Mouse (Mus musculus) fat pad, adult 2 months (tissue): Measurements from ENCODE around the gene Dus1l.
"Not testable (repeated sequence)": the region's sequence is repeated elsewhere in the genome, so short reads cannot be mapped to it uniquely, and the experiment has no call there.

Experiments used
- DNase-seq: peaks from one replicate; pipeline ENCODE4 v3.0.0-alpha.2; 2011; ENCODE audit warnings: low read depth, low spot score; ENCODE audit errors: extremely low read depth

Gene Dus1l

DNA sequence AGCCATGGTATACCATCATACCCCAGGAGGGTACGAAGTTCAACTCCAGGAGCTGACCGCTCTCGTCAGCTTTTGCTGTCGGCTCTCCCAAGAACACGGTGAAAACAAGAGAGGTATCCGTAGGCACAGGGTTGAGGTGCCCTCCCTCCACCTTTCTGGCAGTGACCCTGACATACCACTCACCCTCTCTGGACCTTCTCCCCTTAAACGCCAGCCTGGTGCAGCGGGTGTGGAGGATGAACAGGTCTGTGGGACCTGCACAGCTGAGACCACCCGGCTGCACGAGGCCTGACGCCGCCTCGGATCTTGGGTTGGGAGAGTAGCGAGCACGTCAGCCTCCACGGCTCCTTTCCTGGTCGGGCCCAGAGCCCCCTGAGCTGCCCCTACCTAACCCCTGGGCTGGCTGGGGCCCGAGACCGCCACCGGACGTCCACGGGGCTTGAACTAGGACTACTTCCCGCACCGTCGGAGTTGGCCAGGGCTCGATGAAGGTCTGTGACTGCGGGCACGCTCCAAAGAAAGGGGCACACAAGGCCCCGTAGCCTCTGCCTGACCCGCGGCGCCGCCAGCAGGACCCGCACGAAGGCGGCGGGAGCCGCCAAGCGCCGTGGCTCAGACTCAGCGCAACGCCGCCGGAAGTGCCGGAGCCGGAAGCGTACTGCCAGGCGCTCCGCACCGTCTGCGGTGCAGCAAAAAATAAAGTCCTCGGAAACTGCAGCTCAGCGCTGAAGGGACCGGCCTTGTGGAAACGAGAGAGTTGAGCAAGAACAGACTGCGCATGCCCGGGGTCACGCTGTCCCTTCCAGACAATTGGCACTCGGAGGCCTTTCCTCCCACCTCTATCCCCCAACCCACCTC is at the start of gene Dus1l:
Gene Dus1l (minus strand): TSS at position 648 of the 858 bp plus-strand sequence.
- DNase-seq: no peak

DNA sequence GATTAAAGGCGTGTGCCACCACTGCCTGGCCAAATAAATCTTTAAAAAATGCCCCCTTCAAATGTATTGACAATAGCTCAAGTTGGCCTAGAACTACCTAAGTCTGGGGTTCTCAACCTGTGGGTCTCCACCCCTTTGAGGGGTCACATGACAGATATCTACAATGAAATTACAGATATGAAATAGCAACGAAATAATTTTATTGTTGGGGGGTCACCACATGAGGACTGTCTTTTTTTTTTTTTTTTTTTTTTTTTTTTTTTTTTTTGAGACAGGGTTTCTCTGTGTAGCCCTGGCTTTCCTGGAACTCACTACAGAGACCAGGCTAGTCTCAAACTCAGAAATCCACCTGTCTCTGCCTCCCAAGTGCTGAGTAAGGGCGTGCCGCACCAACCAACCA is 48.1 kb upstream of the Dus1l start:
- DNase-seq: no peak

DNA sequence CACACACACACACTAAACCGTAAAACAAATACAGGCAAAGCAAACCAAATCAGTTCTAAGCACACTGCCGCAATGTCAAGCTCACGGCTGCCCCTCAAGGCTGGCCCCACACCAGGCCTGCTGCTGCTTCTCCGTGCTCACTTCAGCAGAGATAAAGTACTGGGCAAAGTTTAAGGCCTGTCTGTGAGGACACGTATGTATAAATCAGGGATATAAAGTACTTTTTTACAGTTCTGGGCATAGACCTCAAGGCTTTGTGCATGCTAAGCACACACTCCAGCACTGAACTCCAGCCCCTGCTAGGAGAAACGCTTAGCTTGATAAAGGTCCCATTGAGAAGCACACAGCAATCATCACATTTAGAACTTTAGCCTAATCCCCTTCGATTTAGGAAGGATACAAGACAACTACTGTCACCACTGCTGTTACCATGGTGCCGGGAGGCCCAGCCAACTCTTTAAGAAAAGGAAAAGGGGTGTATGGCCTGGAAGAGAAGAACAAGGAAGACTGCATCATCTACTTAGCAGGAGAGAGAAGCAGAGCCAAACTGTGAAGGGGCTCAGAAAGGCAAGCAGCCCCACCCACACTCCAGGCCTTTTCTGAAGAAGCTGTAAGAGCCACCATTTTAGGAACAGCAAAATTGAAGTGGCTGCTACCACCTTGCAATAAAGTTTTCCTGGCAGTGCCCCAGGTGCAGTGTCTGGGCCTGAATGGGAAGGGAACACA is 37.5 kb upstream of the Dus1l start:
- no peak for DNase-seq

DNA sequence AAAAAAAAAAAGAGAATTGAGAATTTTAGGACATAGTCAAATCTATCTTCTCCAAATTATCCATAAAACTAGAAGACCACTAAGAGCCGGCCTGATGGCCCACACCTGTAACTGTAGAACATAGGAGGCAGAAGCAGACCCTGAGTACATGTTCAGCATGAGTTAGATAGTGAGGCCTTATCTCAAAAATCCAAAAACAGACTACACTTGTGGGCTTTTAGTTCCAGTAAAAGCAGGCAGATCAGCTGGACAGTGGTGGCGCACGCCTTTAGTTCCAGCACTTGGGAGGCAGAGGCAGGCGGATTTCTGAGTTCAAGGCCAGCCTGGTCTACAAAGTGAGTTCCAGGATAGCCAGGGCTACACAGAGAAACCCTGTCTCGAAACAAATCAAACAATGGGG is 36.8 kb upstream of the Dus1l start:
- not testable (repeated sequence) for DNase-seq

DNA sequence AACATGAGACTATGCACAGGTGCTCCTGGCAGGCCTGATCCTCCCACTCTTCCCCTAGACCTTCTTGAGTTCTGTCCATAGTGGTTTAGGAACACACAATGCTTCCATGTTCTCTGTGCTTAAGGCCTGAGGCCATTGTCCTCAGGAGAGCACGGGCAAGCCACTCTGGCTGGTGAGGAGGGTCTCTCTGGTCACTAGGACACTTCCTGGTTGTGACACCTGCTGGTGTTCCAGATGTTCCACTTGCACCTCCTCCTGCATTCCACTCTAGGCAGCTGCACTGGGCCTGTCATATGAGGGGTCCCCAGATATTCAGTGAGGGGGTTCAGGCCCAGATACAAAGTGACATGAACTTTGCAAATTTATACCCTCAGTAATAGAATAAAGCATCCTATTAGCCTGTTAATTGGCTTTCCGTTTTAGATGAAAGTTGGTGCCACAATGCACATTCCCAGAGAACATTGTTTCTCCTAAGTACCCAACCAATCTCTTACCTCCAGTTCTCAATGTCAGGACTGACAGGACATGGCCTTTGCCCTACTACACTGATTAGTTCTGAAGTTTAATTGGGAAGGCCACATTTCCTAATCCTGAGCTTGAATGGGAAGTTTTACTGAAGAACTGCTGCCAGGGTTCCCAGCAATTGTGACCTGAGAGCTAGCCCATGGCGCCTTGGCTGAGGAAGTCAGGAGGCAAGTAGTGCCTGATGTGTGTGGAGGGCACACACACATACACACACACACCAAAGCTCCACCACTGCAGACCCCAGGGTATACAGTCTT is 35.6 kb upstream of the Dus1l start:
- DNase-seq: no peak

DNA sequence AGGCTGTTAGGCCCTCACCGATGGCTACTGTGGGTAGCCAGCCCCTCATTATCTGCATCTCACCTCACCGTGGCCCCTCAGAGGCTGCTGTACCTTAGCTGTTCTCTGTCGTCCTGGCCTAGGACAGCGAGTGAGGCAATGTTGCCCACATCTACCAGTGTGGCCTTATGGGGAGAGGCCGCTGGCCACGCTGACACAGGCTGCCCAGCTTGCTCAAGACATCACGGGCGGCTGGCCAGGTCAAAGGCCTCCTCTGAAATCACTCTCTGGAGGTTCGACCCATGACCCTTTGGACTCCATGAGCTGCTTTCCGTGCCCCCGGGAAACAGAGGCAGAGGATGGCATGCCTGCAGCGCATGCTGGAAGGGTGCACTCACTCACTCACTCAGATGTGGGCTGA is 34.5 kb upstream of the Dus1l start:
- DNase-seq: no peak

DNA sequence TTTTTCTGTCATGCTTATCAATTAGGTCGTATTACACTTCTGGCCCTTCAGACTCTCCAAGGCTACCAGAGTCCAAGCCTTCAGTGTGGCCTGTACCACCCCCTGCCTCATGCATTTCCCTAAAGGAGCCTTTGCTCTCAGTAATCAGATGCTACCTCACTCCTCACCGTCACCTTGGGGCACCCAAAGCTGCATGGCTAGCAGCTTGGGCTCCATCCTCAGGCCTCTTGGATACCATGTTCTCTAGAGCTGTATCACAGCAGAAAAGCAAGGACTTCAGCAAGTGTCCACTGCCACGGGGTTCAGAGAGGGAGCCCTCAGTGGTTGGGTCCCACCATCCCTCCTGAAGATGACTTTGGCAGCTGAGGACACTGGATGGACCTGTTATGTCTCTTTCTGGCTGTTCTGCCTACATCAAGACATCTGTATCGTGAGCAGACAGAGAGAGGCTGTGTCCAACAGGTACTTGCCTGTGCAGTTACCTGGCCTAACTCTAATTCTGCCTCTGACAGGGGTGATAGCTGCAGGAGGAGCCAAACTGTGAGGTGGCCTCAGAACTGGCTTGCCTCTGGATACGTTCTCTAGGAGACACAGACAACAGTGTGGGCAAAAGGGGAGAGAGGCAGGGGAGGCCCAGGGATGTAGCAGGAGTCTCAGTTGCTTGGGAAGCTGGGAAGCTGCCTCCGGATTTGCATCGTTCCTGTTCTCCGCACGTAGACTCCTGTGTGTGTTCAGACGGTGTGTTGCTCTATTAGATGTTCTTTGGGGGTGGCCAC is 33.7 kb upstream of the Dus1l start:
- DNase-seq: no peak

DNA sequence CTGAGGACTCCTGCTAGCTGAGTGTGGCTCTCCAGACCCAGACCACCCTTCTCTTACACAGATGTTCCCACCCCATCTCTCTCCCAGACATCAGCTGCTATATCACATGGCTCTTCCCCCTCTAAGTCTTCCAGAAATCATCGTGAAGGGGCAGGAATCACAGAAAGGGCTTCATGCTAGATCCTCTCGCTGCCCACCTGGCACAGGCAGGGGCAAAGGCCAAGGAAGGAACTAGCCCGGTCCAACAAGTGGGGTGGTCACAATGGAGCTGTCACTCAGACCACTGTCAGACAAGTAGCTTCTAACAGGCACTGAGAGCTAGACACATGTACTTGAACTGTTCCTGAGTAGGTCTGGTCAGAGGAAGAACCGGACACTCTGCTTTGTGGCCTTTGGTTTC is 32.2 kb upstream of the Dus1l start:
- DNase-seq: no peak

DNA sequence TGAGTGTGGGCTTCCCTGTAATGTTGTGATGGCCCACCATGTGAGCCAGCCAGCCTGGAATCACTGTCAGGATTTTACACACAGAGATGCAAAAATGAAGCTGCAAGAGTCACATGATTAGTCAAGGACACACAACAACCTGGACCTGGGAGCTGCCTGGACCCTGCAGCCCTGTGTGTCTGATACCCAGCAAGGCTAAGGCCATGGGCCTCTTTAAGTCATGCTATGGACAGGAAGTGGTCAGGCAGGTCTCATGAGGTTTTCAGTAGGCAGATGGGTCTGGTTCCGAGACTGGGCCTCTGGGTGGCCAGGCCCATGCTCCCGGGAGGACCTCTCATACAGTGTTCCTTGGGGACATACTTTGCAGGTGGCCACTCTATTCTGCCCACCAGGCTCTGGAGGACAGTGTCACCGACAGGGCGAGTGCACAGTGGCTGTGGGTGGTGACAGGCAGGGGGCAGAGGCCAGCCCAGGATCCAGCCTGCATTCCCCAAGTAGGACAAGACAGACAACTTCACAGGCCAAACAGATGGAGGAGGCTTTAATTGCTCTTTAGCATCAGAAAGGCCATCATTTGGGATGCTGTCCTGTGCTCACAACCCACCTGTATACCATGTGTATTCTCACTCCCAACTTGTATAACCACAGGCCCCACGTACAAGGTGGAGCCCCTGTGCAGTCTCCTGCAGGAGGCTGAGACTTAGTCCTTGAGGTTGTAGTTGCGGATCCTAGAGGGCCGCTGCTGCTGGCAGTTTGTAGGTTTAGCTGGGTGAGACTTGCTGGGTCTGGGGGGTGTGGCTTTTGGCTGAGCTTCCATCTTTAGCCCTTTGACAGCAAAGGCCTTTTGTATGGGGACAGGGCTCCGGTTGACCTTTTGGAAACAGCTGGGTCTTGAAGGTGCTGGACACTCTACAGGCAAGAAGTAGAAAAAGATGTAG is 30.1 kb upstream of the Dus1l start:
- no peak for DNase-seq

DNA sequence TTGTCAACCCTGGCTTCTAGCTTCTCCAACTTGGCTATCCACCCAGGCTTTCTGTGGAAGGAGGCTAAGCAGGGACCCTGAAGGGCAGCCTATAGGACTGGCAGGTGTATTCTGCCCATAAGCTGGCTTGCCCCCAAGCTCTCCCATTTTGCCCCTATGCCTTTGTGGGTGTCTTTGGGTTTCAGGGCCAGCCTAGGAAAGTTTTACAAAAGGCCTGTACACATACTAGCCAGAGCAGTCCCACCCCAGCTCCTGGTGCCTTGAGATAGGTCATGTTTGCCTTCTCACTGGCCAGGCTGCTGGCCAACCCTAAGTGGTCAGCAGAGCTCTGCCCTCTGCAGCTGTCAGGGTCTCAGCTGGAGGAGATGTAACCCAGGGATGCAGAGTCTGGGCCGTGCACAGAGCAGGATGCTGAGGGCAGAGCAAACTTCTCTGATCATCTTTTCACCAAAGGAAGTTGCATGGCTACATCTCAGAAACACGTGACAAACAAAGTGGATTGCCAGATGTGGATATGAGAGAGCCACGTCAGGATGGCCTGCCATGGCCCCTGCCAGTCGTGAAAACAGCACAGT is 29.2 kb upstream of the Dus1l start:
- no peak for DNase-seq

DNA sequence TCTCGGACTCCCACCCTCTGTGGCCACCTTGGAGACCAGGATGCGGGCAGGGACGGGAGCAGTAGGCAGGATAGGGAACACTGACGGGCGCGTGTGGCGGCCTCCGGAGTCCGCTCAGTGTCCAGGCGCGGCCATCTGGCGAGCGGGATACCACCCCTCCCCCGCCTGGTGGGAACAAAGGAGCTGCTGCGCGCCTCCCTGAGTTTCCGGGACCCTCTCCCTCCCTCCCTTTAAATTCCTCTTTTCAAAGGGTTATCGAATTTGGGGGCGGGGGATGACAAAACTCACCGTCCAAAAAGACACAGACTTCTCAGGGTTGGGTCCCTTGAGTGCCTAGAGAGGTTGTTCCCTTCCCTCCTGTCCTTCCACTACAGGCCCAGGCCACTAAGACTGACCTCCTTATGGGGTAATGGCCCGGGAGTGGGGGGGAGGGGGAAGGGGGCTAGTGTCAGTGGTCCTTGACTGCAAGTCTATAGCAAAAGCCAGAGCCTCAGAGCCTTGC is 28.6 kb upstream of the Dus1l start:
- no peak for DNase-seq

DNA sequence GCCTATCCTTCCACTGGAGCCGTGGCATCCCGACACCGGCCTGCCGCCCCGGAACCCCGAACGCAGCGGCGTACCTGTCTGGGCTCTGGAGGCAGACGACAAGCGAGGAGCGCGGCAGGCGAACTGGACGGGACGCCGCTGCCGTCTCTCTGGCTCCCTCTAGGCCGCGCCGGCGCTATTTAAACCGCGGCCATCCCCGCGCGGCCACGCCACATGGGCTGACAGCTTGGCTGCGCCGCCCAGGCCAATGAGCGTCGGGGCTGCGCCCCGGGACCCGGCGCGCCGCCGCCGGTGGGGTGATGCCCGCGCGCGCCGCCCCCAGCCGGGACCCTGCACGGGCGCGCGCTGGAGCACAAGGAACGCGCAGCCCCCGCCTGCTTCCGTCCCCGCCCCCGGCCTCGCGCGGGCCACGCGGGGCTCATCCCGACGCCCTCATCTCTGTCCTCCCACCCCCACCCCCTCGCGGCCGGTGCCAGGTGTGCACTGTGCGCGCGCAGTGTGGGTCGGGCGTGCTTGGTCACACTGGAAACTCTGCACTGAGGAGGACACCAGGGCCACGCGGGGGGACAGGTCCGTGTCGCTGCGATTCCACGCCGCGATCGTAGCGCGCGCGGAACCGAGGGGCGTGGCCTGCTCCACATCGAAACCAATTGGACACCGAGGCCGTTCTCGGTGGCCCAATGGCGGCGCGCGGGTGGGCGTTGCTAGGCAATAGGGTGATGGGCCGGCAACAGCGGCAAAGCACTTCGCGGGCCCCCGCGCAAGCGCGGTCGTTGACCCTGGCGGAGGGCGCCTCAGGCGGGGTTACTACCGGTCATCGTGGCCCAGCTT is 28.0 kb upstream of the Dus1l start, which contains the start of gene Fasn:
Gene Fasn (minus strand): TSS at position 592 of the 831 bp plus-strand sequence.
- no peak for DNase-seq

DNA sequence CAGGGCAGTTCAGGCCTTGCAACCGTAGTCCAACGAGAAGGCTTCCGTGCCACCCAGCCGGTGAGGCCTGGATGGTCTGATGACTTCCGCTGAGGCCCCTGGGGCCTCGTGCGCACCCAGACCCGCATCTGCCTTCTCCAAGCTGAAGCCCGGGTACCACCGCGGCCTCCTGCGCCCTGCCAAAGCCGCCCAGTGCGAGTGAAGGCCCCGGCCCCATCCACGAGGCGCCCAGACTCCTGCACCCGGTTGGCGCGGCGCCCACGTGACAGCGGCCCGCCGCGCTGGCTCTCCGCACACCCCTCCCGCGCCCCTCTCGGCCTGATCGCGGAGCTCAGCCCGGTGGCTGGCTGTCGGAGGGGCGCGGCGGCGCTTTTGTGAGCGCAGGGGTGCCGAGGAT is 27.3 kb upstream of the Dus1l start:
- DNase-seq: no peak

DNA sequence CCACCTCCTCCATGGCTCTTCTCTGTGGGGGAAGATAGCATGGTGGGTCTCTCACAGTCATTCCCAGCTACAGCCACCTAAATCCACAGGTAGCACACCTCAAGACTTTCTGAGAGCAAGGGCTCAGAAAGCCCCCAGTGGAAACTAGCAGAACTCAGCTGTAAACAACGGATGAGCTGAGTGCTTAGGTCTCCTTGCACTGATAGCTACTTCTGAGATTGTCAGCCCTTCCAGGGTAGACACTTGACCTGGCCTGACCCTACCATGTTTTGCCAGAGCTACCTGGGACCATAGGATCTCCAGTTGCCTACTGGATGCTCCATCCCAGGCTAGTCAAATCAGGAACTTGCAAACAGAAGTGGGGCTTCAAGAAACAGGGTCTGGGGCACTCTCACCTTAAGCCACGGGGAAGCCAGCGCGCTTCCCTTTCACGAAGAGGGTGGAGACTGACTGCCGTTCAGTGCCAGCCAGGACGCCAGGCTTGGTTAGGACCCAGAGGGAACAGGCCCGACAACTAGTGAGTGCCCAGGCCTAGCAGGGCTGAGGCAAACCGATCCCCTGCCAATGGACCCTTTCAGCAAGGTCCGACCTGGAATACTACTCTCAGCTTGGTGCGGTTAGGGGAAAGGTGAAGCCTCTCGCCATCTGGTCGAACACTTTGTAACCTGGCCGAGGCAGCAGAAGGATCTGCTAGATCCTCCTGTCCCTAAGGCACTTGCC is 26.8 kb upstream of the Dus1l start:
- DNase-seq: no peak

DNA sequence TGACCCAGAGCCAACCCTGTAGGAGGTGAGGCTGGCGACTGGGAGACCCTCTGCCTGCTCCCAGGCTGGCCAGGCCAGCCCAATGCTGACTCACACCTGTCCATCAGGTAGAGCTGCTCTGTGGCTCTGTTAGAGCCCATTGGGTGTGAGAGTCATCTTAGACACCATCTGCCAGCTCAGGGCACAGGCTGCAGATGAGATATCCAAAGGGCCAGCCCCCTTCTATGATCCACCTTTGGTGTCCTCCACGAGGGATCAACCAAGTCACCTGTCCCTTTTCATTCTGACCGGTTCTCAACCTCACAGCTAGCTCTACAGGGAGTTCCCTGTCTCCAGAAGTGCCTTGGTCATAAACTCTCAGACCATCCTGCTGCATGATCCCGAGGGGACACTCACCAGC is 26.1 kb upstream of the Dus1l start:
- no peak for DNase-seq

DNA sequence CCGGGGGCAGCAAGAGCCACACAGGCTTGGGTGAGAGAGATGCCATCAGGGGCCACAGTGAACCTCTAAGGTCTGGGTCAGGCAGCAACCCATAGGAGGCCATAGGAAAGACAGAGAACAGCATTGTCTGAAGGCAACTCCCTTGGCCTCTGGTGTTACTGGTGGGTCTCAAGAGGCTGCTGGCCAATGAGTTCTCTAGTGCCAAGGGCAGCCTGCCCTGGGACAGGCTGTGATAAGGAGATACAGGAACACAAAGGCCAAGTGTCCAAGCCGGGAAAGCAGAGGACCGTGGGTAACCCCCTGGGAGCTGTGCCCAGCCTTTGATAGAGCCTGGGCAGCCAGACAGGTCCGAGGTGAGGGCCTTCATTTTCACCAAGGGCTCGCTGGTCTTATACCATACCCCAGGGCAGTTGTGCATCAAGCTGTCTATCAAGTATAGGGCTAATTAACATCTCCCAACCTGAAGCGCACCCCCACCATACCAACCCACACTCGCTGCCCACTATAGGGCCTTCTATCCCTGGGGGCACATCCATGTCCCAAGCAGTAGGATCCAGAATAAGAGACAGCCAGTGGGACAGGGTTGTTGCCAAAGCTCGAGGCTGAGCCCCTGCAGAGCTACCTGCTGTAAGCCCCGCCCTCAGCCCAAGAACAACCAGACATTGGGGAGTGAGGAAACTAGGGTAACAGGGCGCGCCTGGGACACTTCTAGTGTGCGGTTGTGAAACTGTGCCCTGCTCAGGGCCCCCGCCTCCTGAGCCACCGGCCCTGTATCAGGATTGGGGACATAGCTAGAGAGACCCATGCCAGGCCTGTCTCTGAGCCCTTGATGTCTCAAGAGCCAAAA is 25.1 kb upstream of the Dus1l start:
- no peak for DNase-seq

DNA sequence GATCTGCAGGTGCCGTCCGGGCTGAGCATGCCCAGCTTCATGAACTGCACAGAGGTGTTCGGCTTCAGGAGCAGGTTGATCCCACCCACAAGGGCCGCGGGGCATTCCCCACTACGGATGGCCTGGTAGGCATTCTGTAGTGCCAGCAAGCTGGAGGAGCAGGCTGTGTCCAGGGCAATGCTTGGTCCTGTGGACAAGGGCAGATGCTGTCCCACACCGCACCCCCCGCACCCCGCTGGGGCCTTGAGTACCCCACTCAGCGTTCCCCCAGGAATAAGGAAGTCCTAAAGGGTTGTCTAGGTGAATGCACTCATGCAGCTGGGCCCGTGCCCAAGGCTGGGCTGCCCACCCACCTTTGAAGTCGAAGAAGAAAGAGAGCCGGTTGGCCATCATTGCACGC is 24.3 kb upstream of the Dus1l start:
- no peak for DNase-seq
